Mouse (Mus musculus) megakaryocyte, embryonic 14.5 days (primary cell): ENCODE measurements around the gene Ptprn2.

Source experiments
- FLI1 ChIP-seq: IDR thresholded peaks from 2 replicates; pipeline ENCODE4 v1.6.1; 2012; ENCODE audit warnings: low read length, inconsistent platforms, mixed read lengths
- GATA1 ChIP-seq: IDR thresholded peaks from 3 replicates; pipeline ENCODE4 v1.6.1; 2012; ENCODE audit warnings: mixed read lengths, low read length, inconsistent platforms, borderline replicate concordance

GRCm38 (mm10) chr12:117200590-117200989 is 715.1 kb downstream of the Ptprn2 start:
- TF ChIP-seq GATA1 (no peak), FLI1 (no peak)
